8 mouse cellular contexts compared by ENCODE assay signal in the genomic region with DNA sequence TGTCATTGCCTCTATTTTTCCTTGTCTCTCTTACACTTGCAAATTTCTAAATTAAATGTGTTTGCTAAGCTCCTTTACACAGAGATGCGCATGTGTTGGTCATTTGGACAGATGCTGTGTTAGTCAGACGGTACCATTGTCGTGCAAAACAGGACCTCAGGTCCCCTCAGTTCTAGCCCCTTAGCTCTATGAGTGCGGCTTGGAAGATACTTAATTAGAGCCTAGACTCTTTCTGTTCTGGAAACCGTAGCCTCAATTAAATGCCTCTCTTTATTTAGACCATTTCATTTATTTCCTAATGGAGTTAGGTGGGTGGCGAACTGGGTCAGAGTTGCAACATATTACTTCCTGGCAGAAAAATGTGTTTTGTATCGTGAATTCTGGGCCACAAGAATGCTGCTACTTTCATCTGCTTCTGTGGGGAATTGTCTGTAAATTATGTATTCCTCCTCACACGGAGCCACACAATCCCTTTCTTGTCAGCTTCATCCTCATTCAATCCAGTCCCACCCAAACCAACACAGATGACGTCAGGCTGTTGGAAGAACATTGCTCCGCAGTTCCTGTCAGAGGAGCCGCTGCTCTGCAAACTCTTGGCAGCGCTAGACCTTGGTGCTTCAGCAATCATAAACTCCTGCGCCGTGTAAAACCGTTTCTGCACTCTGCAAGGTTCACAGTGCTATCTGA.
DNase-seq lines count a peak whose midpoint lies in the region; ATAC-seq and TF ChIP-seq lines count a peak whose summit lies in the region.

No protein-coding gene starts in this region.

- ATAC-seq in hindbrain, embryonic 15.5 days (ENCODE audit: low FRiP score, low read depth), result peak; percentile 91
- no peak for ATAC-seq in megakaryocyte progenitor cell, adult 5-6 weeks (replicated peaks; ENCODE audit: poor library complexity)

- no peaks in the 10 kb centered on the region for H3K4me1 ChIP-seq in brown adipose tissue, adult 24 weeks (ENCODE audit: control insufficient read depth, insufficient read depth, insufficient read length, low read length)
- H3K4me1 ChIP-seq in hindbrain, embryonic 15.5 days (replicated peaks), result peaks cover 19% of the 10 kb centered on the region

- H3K4me2 ChIP-seq in hindbrain, embryonic 15.5 days, result peak overlapping the region; percentile 49
- peak overlapping the region; percentile 52 for H3K4me2 ChIP-seq in myocyte (ENCODE audit: low read depth)

- no peak overlapping the region for H3K27ac ChIP-seq in brown adipose tissue, adult 24 weeks (replicated peaks; ENCODE audit: low read depth, low read length)
- H3K27ac ChIP-seq in hindbrain, embryonic 15.5 days (replicated peaks), result peak overlapping the region; percentile 77

- intact Hi-C loops in left cerebral cortex, postnatal 10 days (cut with DNase I), result loop anchor here (10.0 kb wide), 1 partner anchor 349 kb away; the partner anchor contains the start of gene Nova1

- peak overlapping the region; percentile 7; the same call in 1 of the 2 replicates for H3K9ac ChIP-seq in hindbrain, embryonic 15.5 days

- no peaks in the 10 kb centered on the region for H3K36me3 ChIP-seq in hindbrain, embryonic 15.5 days
- no peaks in the 10 kb centered on the region for H3K36me3 ChIP-seq in myocyte (ENCODE audit: control insufficient read depth, insufficient read depth)

- no peak overlapping the region for H3ac ChIP-seq in myocyte (ENCODE audit: control insufficient read depth, insufficient read length)

- no peaks in the 10 kb centered on the region for H3K79me2 ChIP-seq in myocyte (ENCODE audit: control insufficient read depth, insufficient read depth)

- no peak for TF ChIP-seq POLR2A in myocyte (IDR thresholded peaks at IDR 0.05; ENCODE audit: insufficient read length, low read depth)

- no peaks in the 10 kb centered on the region for H3K9me3 ChIP-seq in hindbrain, embryonic 15.5 days

- 13% methylated on average over 15 of the region's 15 CpGs for whole genome bisulfite sequencing in hindbrain, embryonic 15.5 days

- H3K27me3 ChIP-seq in hindbrain, embryonic 15.5 days, result no peaks in the 10 kb centered on the region
- H3K27me3 ChIP-seq in myocyte (ENCODE audit: control insufficient read depth, insufficient read depth, insufficient read length), result no peaks in the 10 kb centered on the region

- H3K4me3 ChIP-seq in brown adipose tissue, adult 24 weeks (ENCODE audit: insufficient read depth, low read depth, low read length), result peak overlapping the region; percentile 50
- peak overlapping the region; percentile 26 for H3K4me3 ChIP-seq in hindbrain, embryonic 15.5 days
- H3K4me3 ChIP-seq in myocyte, result no peak overlapping the region

- peak; percentile 70 to 77 for DNase-seq in cerebellum, postnatal 36 days
- DNase-seq in gastrocnemius, adult 18-20 months (ENCODE audit: low spot score), result peak; percentile 76
- peak; percentile 53 to 56 for DNase-seq in left cerebral cortex, postnatal 10 days (ENCODE audit: extremely low spot score in 1 of 2, low spot score in 2 of 2)
- no peak for DNase-seq in adipocyte (ENCODE audit: low spot score)

TF ChIP-seq in myocyte, 11 proteins besides CTCF, POLR2A, EP300 and RAD21:
- no peak for TF ChIP-seq TCF12 (IDR thresholded peaks at IDR 0.05; ENCODE audit: insufficient read depth, poor library complexity, severe bottlenecking)
- TF ChIP-seq MYOG (IDR thresholded peaks at IDR 0.05; ENCODE audit: control insufficient read depth in 1 of 3, insufficient read depth in 1 of 3, insufficient read length in 2 of 3, low read depth in 2 of 3), result no peak
- TF ChIP-seq TCF3 (IDR thresholded peaks at IDR 0.05; ENCODE audit: insufficient read length, low read depth), result no peak
- no peak for TF ChIP-seq CEBPB (IDR thresholded peaks at IDR 0.05; ENCODE audit: insufficient read depth, poor library complexity, severe bottlenecking)
- no peak for TF ChIP-seq SRF (IDR thresholded peaks at IDR 0.05; ENCODE audit: control insufficient read depth, insufficient read length, low read depth)
- TF ChIP-seq USF1 (IDR thresholded peaks at IDR 0.05; ENCODE audit: low read depth), result no peak
- no peak for TF ChIP-seq MYOD1 (IDR thresholded peaks at IDR 0.05; ENCODE audit: control insufficient read depth in 1 of 3, insufficient read length in 2 of 3, low read depth in 2 of 3)
- TF ChIP-seq REST (IDR thresholded peaks at IDR 0.05; ENCODE audit: insufficient read depth, insufficient read length), result no peak
- no peak for TF ChIP-seq E2F4 (IDR thresholded peaks at IDR 0.05; ENCODE audit: insufficient read depth)
- TF ChIP-seq POLR2AphosphoS2 (IDR thresholded peaks at IDR 0.05; ENCODE audit: insufficient read length, low read depth), result no peak
- no peak for TF ChIP-seq MAX (IDR thresholded peaks at IDR 0.05; ENCODE audit: low read depth)
